Mouse (Mus musculus) cortical plate, adult 2 months (tissue): ENCODE measurements around the gene Snrpn. TPM values are rescaled to one million over a fixed set of nuclear protein-coding genes. Genes with fewer than 3 reads are reported as not detected.
"Not testable (repeated sequence)": the region's sequence is repeated elsewhere in the genome, so short reads cannot be mapped to it uniquely, and the experiment has no call there.

Source experiments
- H3K27ac ChIP-seq: fragments of 200-500 bp; 2 replicates; pipeline ENCODE4 v1.5.1; 2012; ENCODE audit warnings: low read length, control low read depth, inconsistent platforms; ENCODE audit not compliant: insufficient read depth
- H3K4me1 ChIP-seq: fragments of 200-500 bp; 2 replicates; pipeline ENCODE4 v1.6.1; 2011; ENCODE audit warnings: low read length; ENCODE audit not compliant: control insufficient read depth, insufficient read depth
- H3K4me3 ChIP-seq: fragments of 200-500 bp; 2 replicates; pipeline ENCODE4 v1.5.1; 2011; ENCODE audit warnings: mild to moderate bottlenecking, low read length, control low read depth; ENCODE audit not compliant: insufficient read depth
- CTCF ChIP-seq: fragments of 200-500 bp; IDR thresholded peaks from 2 replicates; pipeline ENCODE4 v1.5.1; 2011; ENCODE audit warnings: mild to moderate bottlenecking, control low read depth, low read length; ENCODE audit not compliant: insufficient read depth; ENCODE audit errors: extremely low read depth
- POLR2A ChIP-seq: fragments of 200-500 bp; IDR thresholded peaks from 2 replicates; pipeline ENCODE4 v1.6.1; 2011; ENCODE audit warnings: mild to moderate bottlenecking, low read length, control low read depth; ENCODE audit not compliant: insufficient read depth; ENCODE audit errors: extremely low read depth
- polyA plus RNA-seq: library from polyadenylated mRNA; depleted of rRNA; stranded (reverse); fragments of >200 nt; gene quantifications from 2 replicates; pipeline ENCODE4 v1.2.3, GENCODE M21; 2012; rRNA removed

Snrpn gene
- 1,031 and 1,067 TPM in 2 replicates for polyA plus RNA-seq

DNA sequence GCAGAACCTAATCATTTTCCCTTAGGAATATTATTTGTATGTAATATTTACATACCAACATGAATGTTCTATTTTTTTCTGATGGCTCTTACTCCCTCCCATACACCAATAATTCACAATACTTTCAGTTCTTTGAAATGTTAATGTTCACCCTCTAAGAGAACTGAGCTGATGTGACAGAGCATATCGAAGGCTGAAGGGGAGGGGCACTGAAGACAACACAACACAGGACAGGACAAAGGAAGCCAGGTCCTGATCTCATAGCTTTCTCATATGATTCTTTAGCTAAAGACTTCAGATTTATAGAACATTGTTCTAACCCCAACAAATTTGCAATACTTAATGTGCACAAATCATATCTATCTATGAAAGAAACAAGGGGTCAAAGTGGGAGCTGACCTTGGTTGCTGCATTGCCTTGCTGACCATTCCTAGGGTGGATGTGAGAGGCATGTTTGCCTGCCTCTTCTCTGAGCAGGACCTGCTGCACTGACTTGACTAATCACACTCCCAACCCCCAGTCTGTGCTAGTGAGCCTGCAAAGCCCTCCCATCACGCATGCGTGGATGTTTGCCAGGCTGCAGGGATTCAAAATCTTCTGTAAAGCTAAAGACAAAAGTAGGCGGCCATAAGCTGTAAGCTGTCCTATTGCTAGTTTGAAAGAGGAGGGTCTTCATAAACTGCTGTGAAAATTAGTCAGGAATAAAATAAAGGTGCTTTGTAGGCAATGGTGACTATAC, at the start of gene Snrpn:
Gene Snrpn (minus strand): TSS at position 478 of the 739 bp plus-strand sequence.
- no peak for TF ChIP-seq POLR2A
- no peak for TF ChIP-seq CTCF
- no peaks in the 10 kb centered on the region for H3K4me1 ChIP-seq
- H3K4me3 ChIP-seq, result no peak within 1 kb of the TSS
- no peak within 1 kb of the TSS for H3K27ac ChIP-seq

DNA sequence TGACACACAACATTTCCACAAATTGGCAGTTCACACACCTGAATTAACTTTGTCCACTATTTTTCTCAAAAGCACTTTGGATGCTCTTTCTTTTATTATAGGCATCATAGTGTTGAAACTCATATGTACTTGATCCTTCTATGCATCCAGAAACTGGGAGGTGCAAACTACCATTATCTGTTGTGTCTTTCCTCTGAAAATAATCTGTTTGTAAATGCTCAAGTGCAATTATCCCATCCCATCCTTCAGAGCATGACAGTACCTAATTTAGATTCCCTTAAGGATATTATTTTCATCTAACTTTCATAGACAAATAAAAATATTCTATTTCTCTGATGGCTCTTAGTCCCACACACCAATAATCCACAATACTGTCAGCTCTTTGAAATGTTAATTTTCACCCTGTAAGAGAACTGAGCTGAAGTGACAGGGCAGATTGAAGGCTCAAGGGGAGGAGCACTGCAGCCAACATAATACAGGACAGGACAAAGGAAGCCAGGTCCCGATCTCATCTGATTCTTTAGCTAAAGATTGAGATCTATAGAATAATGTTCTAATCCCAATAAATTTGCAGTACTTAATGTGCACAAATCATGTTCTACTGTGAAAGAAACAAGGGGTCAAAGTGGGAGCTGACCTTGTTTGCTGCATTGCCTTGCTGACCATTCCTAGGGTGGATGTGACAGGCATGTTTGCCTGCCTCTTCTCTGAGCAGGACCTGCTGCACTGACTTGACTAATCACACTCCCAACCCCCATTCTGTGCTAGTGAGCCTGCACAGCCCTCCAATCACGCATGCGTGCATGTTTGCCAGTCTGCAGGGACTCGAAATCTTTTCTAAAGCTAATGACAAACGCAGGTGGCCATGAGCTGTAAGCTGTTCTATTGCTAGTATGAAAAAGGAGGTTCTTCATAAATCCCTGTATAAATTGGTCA, 30.5 kb upstream of the Snrpn start:
- no peaks in the 10 kb centered on the region for H3K4me1 ChIP-seq
- TF ChIP-seq POLR2A (no peak), CTCF (no peak)
- no peak overlapping the region for H3K4me3 ChIP-seq
- H3K27ac ChIP-seq, result no peak overlapping the region

DNA sequence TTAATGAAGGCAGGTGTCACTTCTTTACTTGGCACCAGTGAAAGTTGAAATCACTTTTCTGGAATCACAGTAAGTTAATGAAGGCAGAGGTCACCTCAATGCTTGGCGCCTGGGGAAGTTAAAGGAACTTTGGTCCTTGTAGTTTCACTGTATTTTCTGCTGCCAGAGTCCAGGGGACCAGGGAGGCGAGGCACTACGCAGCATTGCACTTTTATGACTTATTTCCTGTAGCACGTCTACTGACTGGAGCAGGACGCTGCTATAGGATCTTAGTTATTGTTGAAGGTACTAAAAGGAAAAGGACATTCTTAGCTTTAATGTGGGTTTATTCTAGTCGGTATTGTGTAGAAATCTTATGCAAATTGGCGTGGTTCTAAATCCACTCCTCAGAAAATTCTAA, 14.7 kb downstream of the Snrpn start:
- no peak for TF ChIP-seq POLR2A
- TF ChIP-seq CTCF, result no peak
- Histone ChIP-seq H3K27ac (no peak overlapping the region), H3K4me1 (no peaks in the 10 kb centered on the region), H3K4me3 (no peak overlapping the region)

DNA sequence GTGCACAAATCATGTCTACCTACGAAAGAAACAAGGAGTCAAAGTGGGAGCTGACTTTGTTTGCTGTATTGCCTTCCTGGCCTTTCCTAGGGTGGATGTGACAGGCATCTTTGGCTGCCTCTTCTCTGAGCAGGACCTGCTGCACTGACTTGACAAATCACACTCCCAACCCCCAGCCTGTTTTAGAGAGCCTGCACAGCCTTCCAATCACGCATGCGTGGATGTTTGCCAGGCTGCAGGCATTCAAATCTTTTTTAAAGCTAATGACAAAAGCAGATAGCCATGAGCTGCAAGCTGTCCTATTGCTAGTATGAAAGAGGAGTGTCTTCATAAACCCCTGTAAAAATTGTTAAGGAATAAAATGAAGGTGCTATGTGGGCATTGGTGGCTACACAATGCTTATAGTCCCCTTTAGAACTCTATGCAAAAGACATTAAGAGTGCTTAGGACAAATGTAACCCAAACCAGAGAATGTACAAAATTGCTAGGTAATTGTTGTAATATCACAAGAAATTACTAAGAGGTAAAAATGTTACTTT, 16.9 kb downstream of the Snrpn start:
- not testable (repeated sequence) for H3K4me3 ChIP-seq, H3K4me1 ChIP-seq, H3K27ac ChIP-seq

DNA sequence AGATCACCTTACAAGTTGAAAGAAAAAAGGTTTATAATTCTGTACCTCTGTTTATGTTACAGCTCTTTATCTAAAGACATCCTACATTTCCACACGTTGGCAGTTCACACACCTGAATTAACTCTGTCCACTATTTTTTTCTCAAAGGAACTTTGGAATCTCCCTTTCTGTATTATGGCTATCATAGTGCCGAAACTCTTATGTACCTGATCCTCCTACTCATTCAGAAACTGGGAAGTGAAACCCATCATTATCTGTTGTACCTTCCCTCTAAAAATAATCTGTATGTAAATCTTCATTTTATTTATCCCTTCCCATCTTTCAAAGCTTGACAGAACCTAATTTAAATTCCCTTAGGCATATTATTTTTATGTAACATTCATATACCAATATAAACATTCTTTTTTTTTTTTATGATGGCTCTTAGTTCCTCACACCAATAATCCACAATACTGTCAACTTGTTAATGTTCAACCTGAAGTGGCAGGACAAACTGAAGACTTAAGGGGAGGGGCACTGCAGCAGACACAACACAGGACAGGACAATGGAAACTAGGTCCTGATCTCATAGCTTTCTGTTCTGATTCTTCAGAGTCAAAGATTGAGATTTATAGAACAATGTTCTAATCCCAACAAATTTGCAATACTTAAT, 17.5 kb downstream of the Snrpn start:
- no peaks in the 10 kb centered on the region for H3K4me1 ChIP-seq
- no peak overlapping the region for H3K27ac ChIP-seq
- H3K4me3 ChIP-seq, result no peak overlapping the region
- no peak for TF ChIP-seq POLR2A
- TF ChIP-seq CTCF, result no peak

DNA sequence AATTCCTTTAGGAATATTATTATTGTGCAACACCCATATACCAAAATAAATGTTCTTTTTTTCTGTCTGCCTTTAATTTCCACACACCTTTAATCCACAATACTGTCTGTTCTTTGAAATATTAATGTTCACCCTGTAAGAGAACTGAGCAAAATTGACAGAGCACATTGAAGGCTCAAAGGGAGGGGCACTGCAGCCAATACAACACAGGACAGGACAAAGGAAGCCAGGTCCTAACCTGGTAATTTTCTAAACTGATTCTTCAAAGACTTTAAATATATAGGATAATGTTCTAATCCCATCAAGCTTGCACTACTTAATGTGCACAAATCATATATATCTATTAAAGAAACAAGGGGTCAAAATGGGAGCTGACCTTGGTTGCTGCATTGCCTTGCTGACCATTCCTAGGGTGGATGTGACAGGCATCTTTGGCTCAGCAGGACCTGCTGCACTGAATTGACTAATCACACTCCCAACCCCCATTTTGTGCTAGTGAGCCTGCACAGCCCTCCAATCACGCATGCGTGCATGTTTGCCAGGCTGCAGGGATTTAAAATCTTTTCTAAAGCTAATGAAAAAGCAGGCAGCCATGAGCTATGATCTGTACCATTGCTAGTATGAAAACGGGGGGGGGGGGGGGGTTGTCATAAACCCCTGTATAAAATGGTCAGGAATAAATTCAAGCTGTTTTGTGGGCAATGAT, 42.7 kb downstream of the Snrpn start:
- Histone ChIP-seq H3K27ac (no peak overlapping the region), H3K4me1 (no peaks in the 10 kb centered on the region), H3K4me3 (no peak overlapping the region)
- TF ChIP-seq POLR2A, result no peak
- no peak for TF ChIP-seq CTCF

DNA sequence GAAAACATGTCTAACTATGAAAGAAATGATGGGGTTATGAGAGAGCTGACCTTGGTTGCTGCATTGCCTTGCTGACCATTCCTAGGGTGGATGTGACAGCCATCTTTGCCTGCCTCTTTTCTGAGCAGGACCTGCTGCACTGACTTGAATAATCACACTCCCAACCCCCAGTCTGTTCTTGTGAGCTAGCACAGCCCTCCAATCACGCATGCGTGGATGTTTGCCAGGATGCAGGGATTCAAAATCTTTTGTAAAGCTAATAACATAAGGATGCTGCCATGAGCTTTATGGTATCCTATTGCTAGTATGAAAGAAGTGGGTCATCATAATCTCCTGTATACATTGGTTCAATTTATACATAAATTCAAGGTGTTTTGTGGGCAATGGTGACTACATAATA, 63.7 kb downstream of the Snrpn start:
- Histone ChIP-seq H3K4me3 (no peak overlapping the region), H3K4me1 (no peaks in the 10 kb centered on the region), H3K27ac (no peak overlapping the region)
- TF ChIP-seq CTCF, result no peak
- no peak for TF ChIP-seq POLR2A

DNA sequence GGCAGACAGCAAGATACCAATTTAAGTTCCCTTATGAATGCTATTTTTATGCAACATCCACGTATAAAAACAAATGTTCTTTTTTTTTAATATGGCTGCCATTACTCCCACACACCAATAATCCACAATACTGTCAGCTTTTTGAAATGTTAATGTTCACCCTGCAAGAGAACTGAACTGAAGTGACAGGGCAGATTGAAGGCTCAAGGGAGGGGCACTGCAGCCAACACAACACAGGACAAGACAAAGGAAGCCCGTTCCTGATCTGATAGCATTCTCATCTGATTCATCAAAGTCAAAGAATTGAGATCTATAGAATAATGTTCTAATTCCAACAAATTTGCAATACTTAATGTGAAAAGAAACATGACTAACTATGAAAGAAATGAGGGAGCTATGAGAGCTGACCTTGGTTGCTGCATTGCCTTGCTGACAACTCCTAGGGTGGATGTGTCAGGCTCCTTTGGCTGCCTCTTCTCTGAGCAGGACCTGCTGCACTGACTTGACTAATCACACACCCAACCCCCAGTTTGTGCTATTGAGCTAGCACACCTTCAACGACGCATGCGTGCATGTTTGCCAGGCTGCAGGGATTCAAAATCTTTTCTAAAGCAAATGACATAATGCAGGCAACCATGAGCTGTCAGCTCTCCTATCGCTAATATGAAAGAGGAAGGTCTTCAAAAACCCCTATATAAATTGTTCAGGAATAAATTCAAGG, 92.4 kb downstream of the Snrpn start:
- Histone ChIP-seq H3K4me3 (peak overlapping the region; percentile 38), H3K4me1 (no peaks in the 10 kb centered on the region), H3K27ac (no peak overlapping the region)
- TF ChIP-seq CTCF, result no peak
- peak; percentile 47; the same call in 1 of the 2 replicates for TF ChIP-seq POLR2A
